Mouse (Mus musculus) left cerebral cortex, postnatal 10 days (tissue): ENCODE data around the gene Anks1. TPM values are rescaled to one million over a fixed set of nuclear protein-coding genes. Genes with fewer than 3 reads are reported as not detected.

Experiments used
- DNase-seq, 2 experiments: peaks; one replicate each; pipeline ENCODE4 v3.0.0; 2021 to 2022; ENCODE audit warnings: low spot score in 2 of 2, mixed read lengths in 1 of 2; ENCODE audit errors: extremely low spot score in 1 of 2
- intact Hi-C: fragments of 180-260 bp; cut with DNase I; formaldehyde crosslinking; loops from one replicate; pipeline ENCODE4 v1.15.1; 2025
- total RNA-seq, 2 experiments: library from RNA; stranded (reverse); gene quantifications; 2 replicates each; pipeline ENCODE4 v1.2.3; 2021

Anks1 gene
- total RNA-seq, 2 experiments from 2014 or later, result 37.3 to 37.7 TPM

DNA sequence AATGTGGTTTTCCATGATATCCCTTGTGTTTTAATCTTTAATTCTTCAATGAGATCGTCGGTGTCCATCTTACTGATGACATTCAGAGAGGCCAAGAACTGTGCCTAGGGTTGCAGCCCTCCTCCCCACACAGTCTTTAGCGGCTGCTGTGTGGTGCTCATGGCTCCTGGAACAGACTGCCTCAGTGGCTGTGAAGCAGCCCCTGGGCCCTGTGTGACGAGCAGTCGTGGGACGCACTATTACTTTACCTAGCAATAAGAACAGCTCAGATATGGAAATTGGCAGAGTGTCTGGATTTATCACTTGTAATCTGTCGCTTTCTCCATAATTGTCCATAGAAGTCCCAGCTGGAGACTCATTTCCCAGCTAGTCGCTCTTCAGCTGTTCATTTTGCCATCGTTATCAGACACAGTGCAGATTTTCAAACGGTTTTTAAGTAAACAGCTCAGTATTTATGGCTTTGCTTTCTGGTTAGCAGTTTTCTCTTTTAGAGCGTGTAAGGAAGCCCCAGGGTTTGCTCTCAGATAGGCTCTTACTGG lies 13.1 kb downstream of the Anks1 start:
- intact Hi-C loops, result no loop called here
- peak in 1 of 2 experiments; percentile 6 for DNase-seq

- intact Hi-C loops, result no loop called here
- DNase-seq, result no peak
Measured at GRCm38 (mm10) chr17:27925054-27925453, 15.9 kb downstream of the Anks1 start.

GRCm38 (mm10) chr17:27925504-27925903 lies 16.4 kb downstream of the Anks1 start:
- DNase-seq, result no peak
- intact Hi-C loops, result no loop called here

DNA sequence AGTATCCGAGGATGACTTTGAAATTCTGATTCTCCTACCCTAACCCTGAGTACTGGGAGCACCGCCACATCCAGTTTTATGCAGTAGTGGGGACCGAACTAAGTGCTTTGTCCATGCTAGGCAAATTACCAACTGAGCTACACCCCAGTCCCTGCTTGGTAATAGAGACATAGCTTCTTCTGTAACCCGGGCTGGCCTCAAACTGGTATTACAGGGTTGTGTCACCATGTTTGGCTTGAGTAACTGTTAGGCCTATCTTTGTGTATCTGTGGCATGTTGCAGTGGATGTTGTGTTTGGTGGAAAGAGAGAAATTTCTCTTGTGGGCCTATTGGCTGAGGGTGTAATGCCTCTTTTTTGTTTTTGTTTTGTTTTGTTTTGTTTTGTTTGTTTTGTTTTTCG lies 21.2 kb downstream of the Anks1 start:
- DNase-seq, result no peak
- intact Hi-C loops, result no loop called here

- DNase-seq, result no peak
- intact Hi-C loops, result no loop called here
Measured at GRCm38 (mm10) chr17:27931826-27932225, 22.7 kb downstream of the Anks1 start.

DNA sequence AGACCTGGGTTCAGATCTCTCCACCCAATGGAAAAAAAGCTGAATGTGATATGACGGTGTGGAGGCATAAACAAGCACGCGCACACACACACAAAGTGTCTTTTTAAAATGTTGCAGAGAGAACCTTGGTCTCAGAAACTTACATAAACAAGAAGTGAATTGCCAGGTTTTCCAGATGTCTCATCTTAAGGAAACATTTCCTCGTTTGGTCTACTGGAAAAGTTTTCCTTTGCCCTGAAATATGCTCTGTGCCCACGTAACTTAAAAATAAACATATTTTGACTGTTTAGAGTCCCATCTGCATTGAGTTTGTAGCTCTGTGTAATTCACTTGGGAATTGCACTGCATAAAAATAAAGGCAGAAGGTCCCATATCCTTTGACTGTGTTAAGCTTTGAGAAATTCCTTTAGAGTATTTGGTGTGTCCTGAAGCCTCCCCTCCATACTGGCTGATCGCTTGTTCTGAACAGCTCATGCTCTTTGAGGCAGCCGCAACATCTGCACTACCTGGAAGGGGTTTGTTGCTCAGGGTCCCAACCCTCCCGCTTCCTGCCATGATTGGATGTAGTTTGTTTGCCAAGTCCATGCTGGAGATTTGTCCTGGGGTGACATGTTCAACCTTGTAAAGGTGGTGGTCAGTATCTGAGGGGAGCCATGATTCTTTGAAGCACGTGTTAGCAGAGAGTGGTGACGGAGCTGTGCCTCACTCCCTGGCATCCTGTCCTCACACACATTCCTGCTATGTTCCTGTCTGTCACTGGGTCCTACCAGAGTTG lies 25.2 kb downstream of the Anks1 start:
- no peak for DNase-seq
- intact Hi-C loops, result no loop called here

- intact Hi-C loops, result no loop called here
- DNase-seq, result no peak
Measured at GRCm38 (mm10) chr17:27935091-27935490, 26.0 kb downstream of the Anks1 start.

DNA sequence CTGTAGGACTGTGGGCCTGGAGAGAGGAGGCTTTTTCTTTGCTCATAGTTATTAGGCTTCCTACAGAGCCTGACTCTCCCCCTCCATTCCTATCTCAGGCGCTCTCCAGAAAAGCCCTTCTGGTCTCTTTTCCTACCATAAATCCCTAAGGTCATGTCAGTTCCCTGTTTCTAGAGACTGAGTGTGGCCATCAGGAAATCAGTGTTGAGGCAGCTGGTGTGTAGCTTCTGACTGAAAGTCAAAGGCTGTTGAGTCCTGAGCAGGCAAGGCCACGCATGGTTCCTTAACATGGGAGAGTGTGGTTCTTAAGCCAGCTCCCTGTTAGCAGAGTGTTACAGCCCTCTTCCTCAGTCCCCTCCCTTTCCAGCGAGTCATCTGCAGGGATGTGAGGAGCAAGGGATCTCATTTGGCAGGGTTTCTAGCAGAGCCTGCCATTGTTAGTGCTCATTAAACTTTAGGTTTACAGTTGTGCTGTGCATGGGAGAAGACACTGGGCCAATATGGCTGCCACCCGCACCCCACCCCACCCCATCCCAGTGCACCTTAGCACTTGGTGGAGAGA lies 28.0 kb downstream of the Anks1 start:
- DNase-seq, result no peak
- intact Hi-C loops, result no loop called here

GRCm38 (mm10) chr17:27938121-27938754 lies 29.1 kb downstream of the Anks1 start:
- intact Hi-C loops, result no loop called here
- DNase-seq, result peak in 1 of 2 experiments; percentile 31

GRCm38 (mm10) chr17:27939028-27939427 lies 29.9 kb downstream of the Anks1 start:
- DNase-seq, result no peak
- intact Hi-C loops, result no loop called here

DNA sequence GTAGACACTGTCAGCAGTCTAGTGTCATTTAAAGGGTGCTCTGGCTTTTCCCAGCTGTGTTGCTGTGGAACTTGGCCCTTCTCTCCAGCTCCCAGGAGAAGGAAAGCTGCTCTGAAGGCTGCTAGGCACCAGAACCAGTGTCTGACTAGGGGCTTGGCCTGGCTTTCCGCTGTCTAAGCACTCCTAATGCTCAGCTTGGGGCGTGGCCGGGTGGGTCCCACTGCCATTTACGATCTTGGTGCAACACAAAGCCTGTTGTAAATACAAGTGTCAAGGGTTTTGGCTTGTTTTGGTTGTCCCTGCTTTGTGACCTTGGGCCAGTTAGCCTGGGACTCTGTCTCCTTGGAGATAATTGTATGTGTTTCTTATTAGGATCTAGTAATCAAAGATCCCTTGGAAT lies 31.2 kb downstream of the Anks1 start:
- DNase-seq, result no peak
- intact Hi-C loops, result no loop called here

GRCm38 (mm10) chr17:27941178-27941577 lies 32.1 kb downstream of the Anks1 start:
- no peak for DNase-seq
- intact Hi-C loops, result no loop called here

DNA sequence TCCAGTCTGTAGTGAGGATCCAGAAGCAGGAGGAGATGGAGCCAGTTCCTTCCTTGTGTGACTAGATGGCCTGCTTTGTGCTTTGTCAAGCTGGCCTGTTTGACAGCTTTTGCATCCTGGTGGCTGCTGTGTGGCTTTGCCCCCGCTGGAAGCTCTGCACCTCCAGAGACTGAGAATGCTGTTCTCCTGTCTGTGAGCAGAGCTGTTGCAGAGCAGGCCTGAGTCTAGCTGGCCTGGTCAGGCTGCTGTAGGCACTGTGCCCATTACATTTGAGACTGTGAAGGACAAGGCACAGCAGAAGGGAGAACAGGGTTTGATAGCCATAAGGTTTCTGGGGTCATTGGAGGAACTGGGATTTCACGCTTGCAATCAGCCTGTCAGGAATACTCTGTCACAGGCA lies 32.6 kb downstream of the Anks1 start:
- intact Hi-C loops, result no loop called here

GRCm38 (mm10) chr17:27942131-27942530 lies 33.0 kb downstream of the Anks1 start:
- intact Hi-C loops, result no loop called here
- DNase-seq, result no peak

More for the DNA sequence above, 32.6 kb downstream of the Anks1 start:
- DNase-seq, result no peak

- intact Hi-C loops, result no loop called here
- peak; percentile 24 to 75 for DNase-seq
Measured at GRCm38 (mm10) chr17:27945546-27946216, 36.6 kb downstream of the Anks1 start.

DNA sequence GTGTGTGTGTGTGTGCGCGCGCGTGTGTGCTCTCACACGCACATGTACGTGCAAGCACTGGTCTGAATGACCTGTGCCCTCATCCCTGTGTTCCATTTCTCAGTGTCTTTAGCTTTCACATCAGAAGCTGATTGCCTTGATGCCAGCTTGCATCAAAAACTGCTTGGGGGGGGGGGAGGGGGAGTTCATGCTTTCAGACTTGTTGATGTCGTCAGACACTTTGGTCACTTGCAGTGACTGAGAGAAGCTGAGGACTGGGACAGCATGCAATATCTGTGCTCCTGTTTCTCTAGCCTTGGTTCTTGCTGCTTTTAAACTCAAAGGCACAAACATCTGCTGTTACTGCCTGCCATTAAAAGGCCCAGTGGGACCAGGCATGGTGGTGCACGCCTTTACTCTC lies 37.3 kb downstream of the Anks1 start:
- no peak for DNase-seq
- intact Hi-C loops, result no loop called here

DNA sequence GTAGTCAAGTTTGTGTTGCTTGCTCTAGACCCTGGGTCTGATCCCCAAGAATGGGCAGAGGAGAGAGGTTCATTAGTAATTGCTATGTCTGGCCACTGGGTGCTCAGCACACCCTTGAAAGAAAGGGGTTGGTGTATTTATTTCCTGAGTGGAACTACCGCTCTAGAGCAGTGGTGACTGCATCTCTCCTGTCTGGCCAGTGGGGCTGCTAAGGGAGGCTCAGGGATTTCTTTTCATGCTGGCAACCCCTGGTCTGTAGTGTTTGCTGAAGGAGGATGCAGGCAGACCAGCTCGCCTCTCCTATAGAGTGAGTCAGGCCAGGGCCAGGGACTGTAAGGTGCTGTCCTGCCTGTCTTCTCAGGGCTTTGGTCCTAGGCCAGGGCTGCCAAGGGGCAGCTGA lies 38.0 kb downstream of the Anks1 start:
- intact Hi-C loops, result no loop called here
- no peak for DNase-seq

GRCm38 (mm10) chr17:27953136-27953535 lies 44.0 kb downstream of the Anks1 start:
- DNase-seq, result no peak
- intact Hi-C loops, result no loop called here

GRCm38 (mm10) chr17:27954629-27955402 lies 45.7 kb downstream of the Anks1 start:
- no peak for DNase-seq
- intact Hi-C loops, result no loop called here
